Mouse (Mus musculus): ENCODE data around the gene Gm20388. TPM values are rescaled to one million over a fixed set of nuclear protein-coding genes. Genes with fewer than 3 reads are reported as not detected.

Gene Gm20388
- polyA plus RNA-seq, 1 experiment from 2014 or later: not detected

DNA sequence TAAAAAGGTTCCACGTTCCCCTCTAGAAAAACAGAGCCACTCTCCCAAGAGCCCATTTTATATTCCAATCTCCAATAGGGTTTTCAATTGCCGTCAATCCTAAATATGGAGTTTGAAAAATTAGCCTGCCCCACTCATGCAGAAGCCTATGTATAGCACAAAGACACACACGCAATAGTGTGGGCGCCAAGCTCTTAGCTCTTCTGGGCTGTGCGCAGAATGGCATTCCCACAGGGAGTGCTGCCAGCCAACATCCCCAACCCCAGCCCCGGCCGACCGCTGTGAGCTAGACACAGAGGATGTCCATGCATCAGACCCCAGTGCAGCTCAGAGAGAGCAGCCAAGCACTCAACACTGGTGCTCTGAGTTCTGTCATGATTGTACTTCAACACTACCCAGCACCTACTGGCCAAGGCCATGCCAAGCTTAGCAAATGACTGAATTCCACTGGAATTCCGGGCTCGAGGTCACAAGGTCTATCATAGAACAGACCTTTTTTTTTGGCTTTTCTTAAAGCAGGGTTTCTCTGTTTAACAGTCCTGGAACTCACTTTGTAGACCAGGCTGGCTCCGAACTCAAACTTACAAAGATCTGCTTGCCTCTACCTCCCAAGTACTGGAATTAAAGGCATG is 1899.0 kb downstream of the Gm20388 start:
- Histone ChIP-seq H3K4me3 (ENCODE audit: low read depth, low read length) (no peak overlapping the region), H3K9ac (ENCODE audit: low read length) (no peak overlapping the region), H3K4me2 (no peak overlapping the region), H3K9me3 (ENCODE audit: control insufficient read depth, low read length) (no peaks in the 10 kb centered on the region), H3K27me3 (ENCODE audit: control insufficient read depth, insufficient read depth, low read length) (no peaks in the 10 kb centered on the region), H3K27ac (ENCODE audit: low read depth, low read length) (no peak overlapping the region), H3K4me1 (ENCODE audit: control insufficient read depth, insufficient read depth, low read length) (no peaks in the 10 kb centered on the region), H3K36me3 (ENCODE audit: control insufficient read depth, insufficient read depth, low read length) (peaks cover 3% of the 10 kb centered on the region)
- ATAC-seq (ENCODE audit: low FRiP score) (no peak), DNase-seq (ENCODE audit: low spot score, missing footprints) (no peak)
- WGBS: 94% methylated on average over 11 of the region's 11 CpGs

DNA sequence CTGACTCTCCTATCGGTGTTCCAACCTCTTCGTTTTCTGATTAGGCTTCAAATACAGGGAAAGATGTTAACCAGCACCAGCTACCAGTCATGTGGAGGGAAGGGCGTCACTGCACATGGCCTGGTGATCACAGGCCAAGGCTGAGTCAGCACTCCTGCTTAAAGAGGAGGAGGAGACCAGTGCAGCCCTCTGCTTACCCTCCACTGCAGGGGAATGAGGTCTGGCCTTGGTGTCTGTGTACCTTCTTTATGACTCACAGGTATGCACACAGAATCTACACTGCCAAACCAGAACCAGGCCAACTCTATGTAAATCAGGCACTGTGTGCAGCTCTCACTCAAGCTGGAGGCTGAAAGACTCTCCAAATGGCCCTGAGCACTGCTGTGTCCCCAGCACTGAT is 1900.9 kb downstream of the Gm20388 start:
- H3K36me3 ChIP-seq (ENCODE audit: control insufficient read depth, insufficient read depth, low read length): peaks cover 3% of the 10 kb centered on the region
- WGBS: 88% methylated on average over 3 of the region's 3 CpGs

DNA sequence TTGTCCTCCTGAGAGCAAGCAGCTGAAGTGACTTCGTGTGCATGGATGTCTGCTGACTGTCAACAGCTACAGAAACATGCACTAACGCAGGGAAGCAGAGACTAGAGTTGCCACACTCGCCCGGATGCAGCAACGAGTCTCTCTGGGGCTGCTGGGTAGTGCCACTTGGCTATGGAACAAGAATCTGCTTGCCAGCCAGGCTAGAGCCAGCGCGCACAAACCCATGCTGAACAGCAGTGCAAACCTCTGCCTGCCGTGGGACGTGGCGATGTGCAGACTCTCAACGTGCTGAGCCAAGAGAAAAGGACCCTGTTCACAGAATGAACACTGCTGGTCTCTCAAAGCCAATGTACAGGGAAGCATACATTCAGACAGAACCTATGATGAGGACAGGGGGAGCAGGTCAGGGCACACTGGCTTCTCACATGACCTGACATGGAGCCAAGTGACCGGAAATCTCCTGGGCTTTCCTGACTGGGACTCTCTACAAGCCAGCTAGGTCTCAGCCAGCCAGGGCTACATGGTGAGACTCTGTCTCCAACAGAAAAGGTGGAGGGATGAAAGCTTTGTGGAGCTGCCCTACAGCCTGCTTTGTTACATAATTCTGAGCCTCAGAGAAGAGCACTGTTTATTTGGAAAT is 1901.4 kb downstream of the Gm20388 start:
- peaks cover 3% of the 10 kb centered on the region for H3K36me3 ChIP-seq (ENCODE audit: control insufficient read depth, insufficient read depth, low read length)
- no peak overlapping the region for H3K4me2 ChIP-seq
- no peaks in the 10 kb centered on the region for H3K27me3 ChIP-seq (ENCODE audit: control insufficient read depth, insufficient read depth, low read length)
- no peak overlapping the region for H3K27ac ChIP-seq (ENCODE audit: low read depth, low read length)
- ATAC-seq (ENCODE audit: low FRiP score) (no peak), DNase-seq (ENCODE audit: low spot score, missing footprints) (no peak)
- H3K9me3 ChIP-seq (ENCODE audit: control insufficient read depth, low read length): no peaks in the 10 kb centered on the region
- H3K4me3 ChIP-seq (ENCODE audit: low read depth, low read length): no peak overlapping the region
- no peak overlapping the region for H3K9ac ChIP-seq (ENCODE audit: low read length)
- 95% methylated on average over 12 of the region's 12 CpGs for WGBS
- H3K4me1 ChIP-seq (ENCODE audit: control insufficient read depth, insufficient read depth, low read length): no peaks in the 10 kb centered on the region

More for the DNA sequence above, 1900.9 kb downstream of the Gm20388 start:
- no peak for ATAC-seq (ENCODE audit: low FRiP score)
- DNase-seq (ENCODE audit: low spot score, missing footprints): no peak
- H3K27ac ChIP-seq (ENCODE audit: low read depth, low read length): no peak overlapping the region
- no peaks in the 10 kb centered on the region for H3K27me3 ChIP-seq (ENCODE audit: control insufficient read depth, insufficient read depth, low read length)
- no peaks in the 10 kb centered on the region for H3K4me1 ChIP-seq (ENCODE audit: control insufficient read depth, insufficient read depth, low read length)
- no peak overlapping the region for H3K4me2 ChIP-seq
- H3K9me3 ChIP-seq (ENCODE audit: control insufficient read depth, low read length): no peaks in the 10 kb centered on the region
- H3K9ac ChIP-seq (ENCODE audit: low read length): no peak overlapping the region
- no peak overlapping the region for H3K4me3 ChIP-seq (ENCODE audit: low read depth, low read length)

DNA sequence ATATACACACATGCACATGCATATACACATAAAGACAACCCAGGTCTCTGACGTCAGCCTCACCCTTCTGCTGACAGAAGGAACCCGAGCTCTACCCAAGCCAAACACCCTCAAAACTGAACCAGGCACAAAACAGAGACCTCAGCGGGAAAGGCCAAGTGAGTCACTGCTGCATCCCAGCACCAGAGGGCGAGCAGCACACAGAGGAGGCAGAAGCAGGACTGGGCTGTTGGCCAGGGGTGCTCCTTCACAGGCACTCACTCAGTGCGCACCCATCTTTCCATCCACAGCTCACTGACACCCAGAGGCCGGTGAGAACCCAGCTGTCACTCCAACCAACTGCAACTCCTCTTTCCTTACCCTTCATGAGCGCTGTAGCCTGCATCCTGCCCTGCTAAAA is 1907.6 kb downstream of the Gm20388 start:
- Histone ChIP-seq H3K4me2 (no peak overlapping the region), H3K4me3 (ENCODE audit: low read depth, low read length) (no peak overlapping the region), H3K27ac (ENCODE audit: low read depth, low read length) (no peak overlapping the region), H3K27me3 (ENCODE audit: control insufficient read depth, insufficient read depth, low read length) (no peaks in the 10 kb centered on the region), H3K9me3 (ENCODE audit: control insufficient read depth, low read length) (no peaks in the 10 kb centered on the region), H3K9ac (ENCODE audit: low read length) (no peak overlapping the region), H3K4me1 (ENCODE audit: control insufficient read depth, insufficient read depth, low read length) (no peaks in the 10 kb centered on the region), H3K36me3 (ENCODE audit: control insufficient read depth, insufficient read depth, low read length) (peaks cover 12% of the 10 kb centered on the region)
- 77% methylated on average over 7 of the region's 7 CpGs for whole genome bisulfite sequencing
- ATAC-seq (ENCODE audit: low FRiP score) (no peak), DNase-seq (ENCODE audit: low spot score, missing footprints) (peak; percentile 35)

- Histone ChIP-seq H3K27me3 (ENCODE audit: control insufficient read depth, insufficient read depth, low read length) (no peaks in the 10 kb centered on the region), H3K27ac (ENCODE audit: low read depth, low read length) (no peak overlapping the region), H3K4me1 (ENCODE audit: control insufficient read depth, insufficient read depth, low read length) (no peaks in the 10 kb centered on the region), H3K4me3 (ENCODE audit: low read depth, low read length) (no peak overlapping the region), H3K9ac (ENCODE audit: low read length) (no peak overlapping the region), H3K9me3 (ENCODE audit: control insufficient read depth, low read length) (no peaks in the 10 kb centered on the region), H3K4me2 (no peak overlapping the region), H3K36me3 (ENCODE audit: control insufficient read depth, insufficient read depth, low read length) (peaks cover 9% of the 10 kb centered on the region)
- WGBS: 92% methylated on average over 6 of the region's 6 CpGs
- DNase-seq (ENCODE audit: low spot score, missing footprints) (no peak), ATAC-seq (ENCODE audit: low FRiP score) (no peak)
These were observed 1910.2 kb downstream of the Gm20388 start for GRCm38 (mm10) chr8:121820840-121821239.

GRCm38 (mm10) chr8:121821320-121821719 is 1910.7 kb downstream of the Gm20388 start:
- DNase-seq (ENCODE audit: low spot score, missing footprints) (no peak), ATAC-seq (ENCODE audit: low FRiP score) (no peak)
- no peak overlapping the region for H3K9ac ChIP-seq (ENCODE audit: low read length)
- H3K27me3 ChIP-seq (ENCODE audit: control insufficient read depth, insufficient read depth, low read length): no peaks in the 10 kb centered on the region
- no peak overlapping the region for H3K27ac ChIP-seq (ENCODE audit: low read depth, low read length)
- H3K36me3 ChIP-seq (ENCODE audit: control insufficient read depth, insufficient read depth, low read length): peaks cover 9% of the 10 kb centered on the region
- H3K4me3 ChIP-seq (ENCODE audit: low read depth, low read length): no peak overlapping the region
- no peak overlapping the region for H3K4me2 ChIP-seq
- no peaks in the 10 kb centered on the region for H3K9me3 ChIP-seq (ENCODE audit: control insufficient read depth, low read length)
- no peaks in the 10 kb centered on the region for H3K4me1 ChIP-seq (ENCODE audit: control insufficient read depth, insufficient read depth, low read length)
- WGBS: 91% methylated on average over 11 of the region's 11 CpGs

DNA sequence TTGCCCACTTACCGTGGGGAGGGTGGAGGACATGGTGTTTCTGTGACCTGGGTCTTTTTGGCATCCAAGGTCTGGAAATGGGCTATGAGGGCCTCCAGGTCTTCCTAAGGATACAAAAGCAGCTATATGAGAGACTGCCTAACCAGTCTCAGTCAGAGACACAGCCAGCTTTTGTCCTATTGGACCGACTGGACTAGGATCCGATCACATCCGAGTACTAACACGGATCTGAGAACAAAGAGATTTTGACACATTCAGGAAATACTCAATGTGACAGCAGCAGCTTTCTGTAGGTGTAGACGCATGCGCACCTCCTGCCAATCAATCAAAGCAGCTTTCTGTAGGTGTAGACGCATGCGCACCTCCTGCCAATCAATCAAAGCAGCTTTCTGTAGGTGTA is 1911.1 kb downstream of the Gm20388 start:
- Histone ChIP-seq H3K36me3 (ENCODE audit: control insufficient read depth, insufficient read depth, low read length) (peaks cover 9% of the 10 kb centered on the region), H3K4me2 (no peak overlapping the region), H3K27ac (ENCODE audit: low read depth, low read length) (no peak overlapping the region), H3K9ac (ENCODE audit: low read length) (no peak overlapping the region), H3K4me3 (ENCODE audit: low read depth, low read length) (no peak overlapping the region), H3K4me1 (ENCODE audit: control insufficient read depth, insufficient read depth, low read length) (no peaks in the 10 kb centered on the region), H3K27me3 (ENCODE audit: control insufficient read depth, insufficient read depth, low read length) (no peaks in the 10 kb centered on the region), H3K9me3 (ENCODE audit: control insufficient read depth, low read length) (no peaks in the 10 kb centered on the region)
- 95% methylated on average over 7 of the region's 9 CpGs for WGBS
- no peak for DNase-seq (ENCODE audit: low spot score, missing footprints)
- no peak for ATAC-seq (ENCODE audit: low FRiP score)

- Histone ChIP-seq H3K36me3 (ENCODE audit: control insufficient read depth, insufficient read depth, low read length) (no peaks in the 10 kb centered on the region), H3K4me3 (ENCODE audit: low read depth, low read length) (no peak overlapping the region), H3K4me2 (no peak overlapping the region), H3K27me3 (ENCODE audit: control insufficient read depth, insufficient read depth, low read length) (no peaks in the 10 kb centered on the region), H3K9me3 (ENCODE audit: control insufficient read depth, low read length) (no peaks in the 10 kb centered on the region), H3K4me1 (ENCODE audit: control insufficient read depth, insufficient read depth, low read length) (peaks cover 7% of the 10 kb centered on the region), H3K9ac (ENCODE audit: low read length) (no peak overlapping the region), H3K27ac (ENCODE audit: low read depth, low read length) (no peak overlapping the region)
- ATAC-seq (ENCODE audit: low FRiP score) (no peak), DNase-seq (ENCODE audit: low spot score, missing footprints) (no peak)
- 94% methylated on average over 5 of the region's 5 CpGs for WGBS
These were observed 1917.1 kb downstream of the Gm20388 start for GRCm38 (mm10) chr8:121827726-121828125.

DNA sequence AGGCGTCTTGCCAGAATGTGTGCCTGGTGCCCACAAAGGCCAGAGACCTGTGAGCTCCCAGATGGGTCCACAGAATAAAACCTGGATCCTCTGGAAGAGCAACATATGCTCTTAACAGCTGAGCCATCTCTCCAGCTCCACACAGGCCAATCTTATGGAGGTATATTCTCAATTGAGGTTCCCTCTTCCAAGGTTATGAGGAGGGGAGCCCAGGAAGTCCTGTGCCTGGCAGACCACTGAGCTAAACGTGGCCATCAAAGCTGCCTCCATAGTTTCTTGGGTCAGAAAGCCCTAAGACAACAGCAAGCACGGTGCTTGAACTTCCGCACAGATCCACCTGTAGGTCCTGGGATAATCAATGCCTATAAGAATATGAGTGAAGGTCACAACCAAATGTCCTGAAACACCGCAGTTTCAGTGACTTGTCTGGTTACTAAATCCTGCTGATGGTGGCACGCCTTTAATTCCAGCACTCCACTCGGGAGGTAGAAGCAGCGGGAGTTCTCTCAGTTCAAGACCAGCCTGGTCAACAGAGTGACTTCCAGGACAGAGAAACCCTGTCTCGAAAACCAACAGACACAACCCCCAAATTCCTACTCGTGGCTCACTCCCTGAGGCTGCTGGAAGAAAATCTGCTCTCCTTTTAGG is 1917.9 kb downstream of the Gm20388 start:
- Histone ChIP-seq H3K4me1 (ENCODE audit: control insufficient read depth, insufficient read depth, low read length) (peaks cover 7% of the 10 kb centered on the region), H3K9me3 (ENCODE audit: control insufficient read depth, low read length) (no peaks in the 10 kb centered on the region), H3K27ac (ENCODE audit: low read depth, low read length) (no peak overlapping the region), H3K27me3 (ENCODE audit: control insufficient read depth, insufficient read depth, low read length) (no peaks in the 10 kb centered on the region), H3K9ac (ENCODE audit: low read length) (peak overlapping the region; percentile 84), H3K36me3 (ENCODE audit: control insufficient read depth, insufficient read depth, low read length) (no peaks in the 10 kb centered on the region), H3K4me3 (ENCODE audit: low read depth, low read length) (peak overlapping the region; percentile 97), H3K4me2 (peak overlapping the region; percentile 81)
- peak; percentile 79 for DNase-seq (ENCODE audit: low spot score, missing footprints)
- 37% methylated on average over 10 of the region's 10 CpGs for WGBS
- no peak for ATAC-seq (ENCODE audit: low FRiP score)

Data from midbrain, embryonic 11.5 days (tissue).